Mouse (Mus musculus) MEL (cell line): ENCODE results near the gene Il33. TPM values are rescaled to one million over a fixed set of nuclear protein-coding genes. Genes with fewer than 3 reads are reported as not detected.

Source experiments
- DNase-seq: peaks from one replicate; pipeline ENCODE4 v3.0.0; 2011; ENCODE audit warnings: low read depth, low spot score
- H3K27ac ChIP-seq: 2 replicates; pipeline ENCODE4 v1.5.1; 2012; ENCODE audit warnings: low read depth, mild to moderate bottlenecking, control low read depth, low read length, moderate library complexity; ENCODE audit not compliant: control insufficient read depth
- H3K27me3 ChIP-seq, 2 experiments: fragments of 150-350 bp in 1 of 2; sonication (generic) in 1 of 2; 2 replicates each; pipeline ENCODE4 v1.6.1; 2012; ENCODE audit warnings: low read length in 2 of 2, mild to moderate bottlenecking in 2 of 2, improper control_type of control experiment in 1 of 2, moderate library complexity in 1 of 2; ENCODE audit not compliant: insufficient read depth in 2 of 2, control insufficient read depth in 1 of 2
- H3K36me3 ChIP-seq, 2 experiments: 2 replicates each; pipeline ENCODE4 v1.6.1; 2012 to 2014; ENCODE audit warnings: low read length in 2 of 2, improper control_type of control experiment in 1 of 2, inconsistent platforms in 1 of 2, mild to moderate bottlenecking in 1 of 2; ENCODE audit not compliant: insufficient read depth in 2 of 2, control insufficient read depth in 1 of 2
- H3K4me1 ChIP-seq, 2 experiments: fragments of 150-350 bp in 1 of 2; sonication (generic) in 1 of 2; 2 replicates each; pipeline ENCODE4 v1.6.1; 2012; ENCODE audit warnings: low read length in 2 of 2, improper control_type of control experiment in 1 of 2, mild to moderate bottlenecking in 1 of 2; ENCODE audit not compliant: insufficient read depth in 2 of 2, control insufficient read depth in 1 of 2
- H3K4me3 ChIP-seq, 2 experiments: fragments of 150-350 bp in 1 of 2; sonication (generic) in 1 of 2; 2 replicates each; pipeline ENCODE4 v1.5.1; 2012; ENCODE audit warnings: low read depth in 2 of 2, low read length in 2 of 2, mild to moderate bottlenecking in 2 of 2, moderate library complexity in 2 of 2, control low read depth in 1 of 2, improper control_type of control experiment in 1 of 2; ENCODE audit not compliant: control insufficient read depth in 1 of 2, insufficient read depth in 1 of 2
- H3K79me2 ChIP-seq: 2 replicates; pipeline ENCODE4 v1.6.1; 2012; ENCODE audit warnings: mild to moderate bottlenecking, low read length, moderate library complexity; ENCODE audit not compliant: control insufficient read depth, poor library complexity, insufficient read depth
- H3K9ac ChIP-seq: 2 replicates; pipeline ENCODE4 v1.6.1; 2012; ENCODE audit warnings: low read depth, mild to moderate bottlenecking, control low read depth, low read length, moderate library complexity; ENCODE audit not compliant: control insufficient read depth, poor library complexity, severe bottlenecking
- H3K9me3 ChIP-seq: fragments of 150-350 bp; sonication (generic); replicated peaks from 2 replicates; pipeline ENCODE4 v1.6.1; 2012; ENCODE audit warnings: mild to moderate bottlenecking, low read length, improper control_type of control experiment, moderate library complexity; ENCODE audit not compliant: insufficient read depth
- CHD1 ChIP-seq: IDR thresholded peaks from 2 replicates; pipeline ENCODE4 v1.6.1; 2012; ENCODE audit warnings: low read depth, mild to moderate bottlenecking, inconsistent platforms, low read length, improper control_type of control experiment
- CHD2 ChIP-seq: IDR thresholded peaks from 2 replicates; pipeline ENCODE4 v1.6.1; 2011; ENCODE audit warnings: low read length, improper control_type of control experiment
- CTCF ChIP-seq, 3 experiments: IDR thresholded peaks in 2 of 3; conservative IDR thresholded peaks in 1 of 3; 2 replicates each; pipeline ENCODE4 v1.5.1; 2011 to 2012; ENCODE audit warnings: low read length in 3 of 3, low read depth in 2 of 3, mild to moderate bottlenecking in 2 of 3, improper control_type of control experiment in 1 of 3, inconsistent platforms in 1 of 3, mixed read lengths in 1 of 3, moderate library complexity in 1 of 3; ENCODE audit not compliant: control insufficient read depth in 1 of 3, insufficient read depth in 1 of 3, poor library complexity in 1 of 3, severe bottlenecking in 1 of 3
- E2F4 ChIP-seq: IDR thresholded peaks from 2 replicates; pipeline ENCODE4 v1.6.1; 2011; ENCODE audit warnings: low read depth, low read length, improper control_type of control experiment, borderline replicate concordance
- ELF1 ChIP-seq: IDR thresholded peaks from 2 replicates; pipeline ENCODE4 v1.6.1; 2014; ENCODE audit warnings: low read depth, mild to moderate bottlenecking, inconsistent platforms, low read length, improper control_type of control experiment, moderate library complexity
- EP300 ChIP-seq, 2 experiments: IDR thresholded peaks; 2 replicates each; pipeline ENCODE4 v1.6.1; 2011; ENCODE audit warnings: improper control_type of control experiment in 2 of 2, low read length in 2 of 2, low read depth in 1 of 2, mild to moderate bottlenecking in 1 of 2
- ETS1 ChIP-seq: IDR thresholded peaks from 2 replicates; pipeline ENCODE4 v1.6.1; 2012; ENCODE audit warnings: low read depth, mild to moderate bottlenecking, inconsistent platforms, low read length, improper control_type of control experiment, moderate library complexity
- GABPA ChIP-seq: IDR thresholded peaks from 2 replicates; pipeline ENCODE4 v1.6.1; 2012; ENCODE audit warnings: low read depth, mild to moderate bottlenecking, inconsistent platforms, low read length, improper control_type of control experiment, moderate library complexity
- GATA1 ChIP-seq: IDR thresholded peaks from 2 replicates; pipeline ENCODE4 v1.6.1; 2011; ENCODE audit warnings: low read depth, low read length, improper control_type of control experiment
- JUND ChIP-seq: IDR thresholded peaks from 2 replicates; pipeline ENCODE4 v1.6.1; 2011; ENCODE audit warnings: low read depth, mild to moderate bottlenecking, improper control_type of control experiment, low read length
- KAT2A ChIP-seq: conservative IDR thresholded peaks from 2 replicates; pipeline ENCODE4 v1.6.1; 2012; ENCODE audit warnings: low read depth, low read length, improper control_type of control experiment, inconsistent platforms
- MAX ChIP-seq: IDR thresholded peaks from 2 replicates; pipeline ENCODE4 v1.6.1; 2011; ENCODE audit warnings: low read length, improper control_type of control experiment
- MAZ ChIP-seq: IDR thresholded peaks from 2 replicates; pipeline ENCODE4 v1.6.1; 2012; ENCODE audit warnings: low read depth, mild to moderate bottlenecking, inconsistent platforms, low read length, improper control_type of control experiment
- MYB ChIP-seq: IDR thresholded peaks from 2 replicates; pipeline ENCODE4 v1.6.1; 2011; ENCODE audit warnings: mild to moderate bottlenecking, low read depth, low read length, improper control_type of control experiment
- MYC ChIP-seq: IDR thresholded peaks from 2 replicates; pipeline ENCODE4 v1.6.1; 2011; ENCODE audit warnings: low read depth, mild to moderate bottlenecking, low read length, improper control_type of control experiment, moderate library complexity
- POLR2A ChIP-seq, 2 experiments: IDR thresholded peaks; 2 replicates each; pipeline ENCODE4 v1.6.1; 2011 to 2012; ENCODE audit warnings: low read length in 2 of 2, mild to moderate bottlenecking in 2 of 2, control low read depth in 1 of 2, improper control_type of control experiment in 1 of 2, low read depth in 1 of 2, moderate library complexity in 1 of 2; ENCODE audit not compliant: control insufficient read depth in 1 of 2, insufficient read depth in 1 of 2, poor library complexity in 1 of 2
- POLR2AphosphoS2 ChIP-seq: IDR thresholded peaks from 2 replicates; pipeline ENCODE4 v1.6.1; 2011; ENCODE audit warnings: low read length, improper control_type of control experiment
- POLR2AphosphoS5 ChIP-seq: IDR thresholded peaks from 2 replicates; pipeline ENCODE4 v1.6.1; 2012; ENCODE audit warnings: low read depth, borderline replicate concordance, mild to moderate bottlenecking, inconsistent platforms, low read length, moderate library complexity, mixed read lengths
- RAD21 ChIP-seq: IDR thresholded peaks from 2 replicates; pipeline ENCODE4 v1.6.1; 2011; ENCODE audit warnings: mild to moderate bottlenecking, low read depth, low read length, improper control_type of control experiment
- SIN3A ChIP-seq: IDR thresholded peaks from 2 replicates; pipeline ENCODE4 v1.6.1; 2012; ENCODE audit warnings: low read length, improper control_type of control experiment, inconsistent platforms
- TBP ChIP-seq: IDR thresholded peaks from 2 replicates; pipeline ENCODE4 v1.8.0; 2011; ENCODE audit warnings: low read depth, low read length, improper control_type of control experiment
- USF2 ChIP-seq, 2 experiments: IDR thresholded peaks; 2 replicates each; pipeline ENCODE4 v1.6.1; 2011 to 2012; ENCODE audit warnings: improper control_type of control experiment in 2 of 2, low read length in 2 of 2, borderline replicate concordance in 1 of 2, inconsistent platforms in 1 of 2, low read depth in 1 of 2, mild to moderate bottlenecking in 1 of 2; ENCODE audit not compliant: insufficient read depth in 1 of 2
- ZKSCAN1 ChIP-seq: IDR thresholded peaks from 2 replicates; pipeline ENCODE4 v1.6.1; 2012; ENCODE audit warnings: low read depth, mild to moderate bottlenecking, inconsistent platforms, low read length, improper control_type of control experiment, moderate library complexity
- ZMIZ1 ChIP-seq: IDR thresholded peaks from 2 replicates; pipeline ENCODE4 v1.6.1; 2012; ENCODE audit warnings: low read depth, mild to moderate bottlenecking, inconsistent platforms, low read length, improper control_type of control experiment, moderate library complexity
- ZNF384 ChIP-seq: IDR thresholded peaks from 2 replicates; pipeline ENCODE4 v1.6.1; 2012; ENCODE audit warnings: low read depth, mild to moderate bottlenecking, inconsistent platforms, low read length, improper control_type of control experiment
- polyA plus RNA-seq, 2 experiments: library from polyadenylated mRNA; stranded (reverse) in 1 of 2; unstranded in 1 of 2; fragments of >175 nt in 1 of 2; fragments of >200 nt in 1 of 2; gene quantifications; 2 replicates each; pipeline versions ENCODE4 v1.2.1 to v1.2.4; 2012; ENCODE audit warnings: low replicate concordance in 2 of 2, low read depth in 1 of 2; ENCODE audit not compliant: insufficient read length in 2 of 2, insufficient read depth in 1 of 2, missing spikeins in 1 of 2
- total RNA-seq: library from RNA; depleted of rRNA; stranded (reverse); fragments of 300-350 nt; gene quantifications from 2 replicates; pipeline ENCODE4 v1.2.3, GENCODE M21; 2012

The Il33 gene
- total and polyA plus RNA-seq, 3 experiments, result 0.17 TPM; not detected in 2

DNA sequence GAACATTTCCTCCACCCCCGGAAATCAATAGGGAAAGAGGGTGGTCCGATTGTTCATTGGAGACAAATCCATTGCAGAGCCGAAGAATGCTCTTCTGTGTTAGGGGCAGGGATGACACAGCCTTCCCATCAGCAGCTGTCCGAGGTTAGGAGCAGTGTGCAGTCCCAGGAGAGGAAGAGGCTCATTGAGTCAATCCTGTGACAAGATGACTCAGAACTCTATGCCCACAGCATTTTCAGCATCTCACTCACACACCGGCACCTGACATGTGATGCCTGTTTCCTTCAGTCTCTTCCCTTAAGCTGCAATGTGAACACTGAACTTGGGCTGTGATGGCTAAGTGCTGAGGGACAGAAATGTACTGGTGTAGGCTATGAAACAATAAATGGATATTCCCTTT lies 7.5 kb upstream of the Il33 start:
- Histone ChIP-seq H3K4me1 (no peaks in the 10 kb centered on the region), H3K9ac (no peak overlapping the region), H3K27ac (no peak overlapping the region), H3K79me2 (no peaks in the 10 kb centered on the region), H3K36me3 (no peaks in the 10 kb centered on the region), H3K9me3 (no peaks in the 10 kb centered on the region), H3K4me3 (no peak overlapping the region), H3K27me3 (peaks cover 9 to 23% of the 10 kb centered on the region in 2 experiments)
- TF ChIP-seq CHD1 (no peak), POLR2AphosphoS2 (no peak), CTCF (IDR thresholded peaks at IDR 0.05 in 2 of 3, conservative IDR thresholded peaks at IDR 0.05 in 1 of 3; ENCODE audit: control insufficient read depth in 1 of 3, insufficient read depth in 1 of 3, low read depth in 2 of 3, low read length in 3 of 3, poor library complexity in 1 of 3, severe bottlenecking in 1 of 3) (no peak), GABPA (no peak), USF2 (IDR thresholded peaks at IDR 0.05; ENCODE audit: borderline replicate concordance in 1 of 2, insufficient read depth in 1 of 2, low read depth in 1 of 2, low read length in 2 of 2) (no peak), TBP (no peak), EP300 (IDR thresholded peaks at IDR 0.05; ENCODE audit: low read depth in 1 of 2, low read length in 2 of 2) (no peak), POLR2A (IDR thresholded peaks at IDR 0.05; ENCODE audit: control insufficient read depth in 1 of 2, insufficient read depth in 1 of 2, low read depth in 1 of 2, low read length in 2 of 2, poor library complexity in 1 of 2) (no peak), SIN3A (no peak), ZNF384 (no peak), E2F4 (no peak), ZMIZ1 (no peak), ETS1 (no peak), MYC (no peak), JUND (no peak), MAX (no peak), MAZ (no peak), ELF1 (no peak)
- DNase-seq, result no peak

DNA sequence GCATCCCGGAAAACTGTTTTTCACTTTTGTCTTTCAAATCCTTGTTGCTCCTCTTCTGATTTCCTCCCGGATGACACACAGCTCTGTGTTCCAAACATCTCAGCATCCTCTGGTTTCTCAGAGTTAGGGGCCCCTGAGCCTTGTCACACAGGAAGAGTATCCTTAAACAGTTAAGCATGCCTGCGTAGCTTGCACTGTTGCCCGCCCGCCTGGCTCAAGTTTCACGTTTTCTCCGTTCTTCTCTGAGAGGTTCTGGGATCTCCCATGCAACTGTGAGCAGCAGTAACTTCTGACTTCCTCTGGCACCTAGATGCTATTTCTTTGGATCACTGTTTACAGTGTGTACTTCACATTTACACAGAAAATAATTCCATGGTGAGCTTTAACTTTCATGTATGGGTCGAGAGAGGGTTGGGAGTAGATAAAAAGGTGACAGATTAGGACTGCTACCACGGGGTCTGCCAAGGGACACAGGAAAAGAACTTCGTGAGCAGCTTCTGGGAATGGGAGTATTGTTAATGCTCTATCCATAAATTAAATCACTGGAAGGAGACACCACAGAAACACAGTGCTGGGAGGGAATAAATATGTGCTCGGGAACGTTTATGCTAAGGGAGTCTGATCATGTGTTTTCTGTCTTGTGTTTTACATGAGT lies 1.3 kb downstream of the Il33 start:
- peaks cover 3 to 8% of the 10 kb centered on the region in 2 experiments; a peak in 3 of 4 replicates for H3K27me3 ChIP-seq
- H3K9ac ChIP-seq, result no peak overlapping the region
- no peaks in the 10 kb centered on the region for H3K4me1 ChIP-seq
- H3K9me3 ChIP-seq, result no peaks in the 10 kb centered on the region
- no peaks in the 10 kb centered on the region for H3K79me2 ChIP-seq
- no peaks in the 10 kb centered on the region for H3K36me3 ChIP-seq
- no peak overlapping the region for H3K27ac ChIP-seq
- no peak for DNase-seq
- H3K4me3 ChIP-seq, result no peak overlapping the region
- TF ChIP-seq ZKSCAN1, result no peak
- TF ChIP-seq KAT2A, result no peak
- no peak for TF ChIP-seq POLR2AphosphoS5
- no peak for TF ChIP-seq E2F4
- no peak for TF ChIP-seq USF2 (IDR thresholded peaks at IDR 0.05; ENCODE audit: borderline replicate concordance in 1 of 2, insufficient read depth in 1 of 2, low read depth in 1 of 2, low read length in 2 of 2)
- no peak for TF ChIP-seq GATA1
- TF ChIP-seq CTCF (IDR thresholded peaks at IDR 0.05 in 2 of 3, conservative IDR thresholded peaks at IDR 0.05 in 1 of 3; ENCODE audit: control insufficient read depth in 1 of 3, insufficient read depth in 1 of 3, low read depth in 2 of 3, low read length in 3 of 3, poor library complexity in 1 of 3, severe bottlenecking in 1 of 3), result no peak
- TF ChIP-seq MAZ, result no peak
- TF ChIP-seq ELF1, result no peak
- no peak for TF ChIP-seq RAD21
- no peak for TF ChIP-seq MYB
- no peak for TF ChIP-seq EP300 (IDR thresholded peaks at IDR 0.05; ENCODE audit: low read depth in 1 of 2, low read length in 2 of 2)
- no peak for TF ChIP-seq MAX
- TF ChIP-seq ZNF384, result no peak
- TF ChIP-seq CHD2, result no peak
- TF ChIP-seq GABPA, result no peak
- no peak for TF ChIP-seq JUND
